Mouse (Mus musculus) ovary, postnatal 10 days (tissue): Measurements from ENCODE around the gene Gm960.
A peak's percentile ranks its signal among the peaks of the same experiment; 100 is the strongest.

ENCODE experiments used
- DNase-seq: peaks from one replicate; pipeline ENCODE4 v3.0.0; 2022; ENCODE audit warnings: low spot score

The Gm960 gene

DNA sequence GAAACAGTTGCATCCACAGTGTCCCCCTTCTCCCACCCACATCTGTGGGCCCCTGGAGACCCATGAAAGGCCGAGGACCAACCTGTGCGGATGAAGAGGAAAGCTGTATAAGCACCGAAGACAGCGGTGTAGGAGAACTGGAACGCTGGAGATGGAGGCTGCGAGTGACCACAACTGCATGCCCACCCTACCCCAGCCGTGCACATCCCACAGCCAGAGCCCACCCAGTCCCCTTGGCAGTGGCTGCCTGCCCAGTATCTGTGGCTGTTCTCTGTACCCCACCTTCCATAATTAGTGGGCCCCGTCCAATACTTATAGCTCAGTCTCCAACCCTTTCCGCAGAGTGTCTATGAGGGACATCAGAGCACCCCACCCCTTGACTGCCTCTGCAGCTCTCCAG lies 75.0 kb downstream of the Gm960 start:
- DNase-seq = no peak

DNA sequence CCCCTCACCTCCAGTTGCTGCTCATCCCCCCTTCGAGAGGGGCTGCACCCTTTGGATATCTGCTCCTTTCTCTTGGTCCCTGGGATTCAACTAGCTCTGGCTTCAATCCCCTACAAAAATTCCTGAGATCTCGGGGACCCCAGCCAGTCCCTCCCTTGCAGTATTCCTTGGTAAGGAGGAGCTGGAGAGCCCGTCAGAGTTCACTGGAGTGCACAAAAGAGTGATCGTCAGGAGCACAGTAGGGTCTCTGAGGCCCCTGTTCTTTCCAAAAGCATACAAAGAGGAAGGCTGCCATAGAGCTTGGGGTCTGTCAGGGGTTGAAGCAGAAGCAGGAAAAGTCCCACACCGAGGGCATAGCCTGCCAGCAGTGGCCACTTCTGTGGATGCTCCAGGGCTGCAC lies 75.7 kb downstream of the Gm960 start:
- no peak for DNase-seq

DNA sequence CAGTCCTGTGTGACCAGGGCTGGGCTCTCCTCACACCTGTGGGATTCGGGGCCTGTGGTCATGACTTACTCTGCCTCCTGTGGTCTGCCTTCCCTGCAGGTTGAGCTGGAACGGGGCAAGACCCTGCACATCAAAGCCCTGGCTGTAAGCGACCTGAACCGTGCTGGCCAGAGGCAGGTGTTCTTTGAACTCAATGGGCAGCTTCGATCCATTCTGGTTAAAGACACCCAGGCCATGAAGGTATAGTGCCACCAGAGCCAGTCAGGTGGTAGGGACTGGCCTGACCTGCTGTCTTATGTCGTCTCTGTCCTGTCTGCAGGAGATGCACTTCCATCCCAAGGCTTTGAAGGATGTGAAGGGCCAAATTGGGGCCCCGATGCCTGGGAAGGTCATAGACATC lies 77.7 kb downstream of the Gm960 start:
- no peak for DNase-seq

DNA sequence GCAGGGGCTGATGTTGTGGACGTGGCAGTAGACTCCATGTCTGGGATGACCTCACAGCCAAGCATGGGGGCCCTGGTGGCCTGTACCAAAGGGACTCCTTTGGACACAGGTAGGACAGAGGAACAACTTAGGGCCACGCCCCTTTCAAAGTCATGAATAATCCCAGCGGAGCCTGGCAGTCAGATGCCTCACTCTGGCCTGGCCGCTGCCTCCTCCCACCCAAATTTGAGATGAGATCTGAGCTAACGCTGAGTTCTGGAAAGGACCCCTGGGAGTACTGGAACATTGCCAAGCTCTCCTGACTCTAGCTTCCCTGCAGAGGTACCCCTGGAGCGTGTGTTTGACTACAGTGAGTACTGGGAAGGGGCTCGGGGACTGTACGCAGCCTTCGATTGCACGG lies 79.0 kb downstream of the Gm960 start:
- DNase-seq = no peak

DNA sequence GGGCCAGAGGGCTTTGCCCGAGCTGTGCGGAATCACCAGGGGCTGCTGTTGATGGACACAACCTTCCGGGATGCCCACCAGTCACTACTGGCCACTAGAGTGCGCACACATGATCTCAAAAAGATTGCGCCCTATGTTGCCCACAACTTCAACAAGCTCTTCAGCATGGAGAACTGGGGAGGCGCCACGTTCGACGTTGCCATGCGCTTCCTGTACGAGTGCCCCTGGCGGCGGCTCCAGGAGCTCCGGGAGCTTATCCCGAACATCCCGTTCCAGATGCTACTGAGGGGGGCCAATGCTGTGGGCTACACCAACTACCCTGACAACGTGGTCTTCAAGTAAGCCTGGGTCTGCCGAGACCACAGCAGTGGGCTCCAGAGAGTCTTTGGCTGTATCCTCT lies 80.3 kb downstream of the Gm960 start:
- no peak for DNase-seq

DNA sequence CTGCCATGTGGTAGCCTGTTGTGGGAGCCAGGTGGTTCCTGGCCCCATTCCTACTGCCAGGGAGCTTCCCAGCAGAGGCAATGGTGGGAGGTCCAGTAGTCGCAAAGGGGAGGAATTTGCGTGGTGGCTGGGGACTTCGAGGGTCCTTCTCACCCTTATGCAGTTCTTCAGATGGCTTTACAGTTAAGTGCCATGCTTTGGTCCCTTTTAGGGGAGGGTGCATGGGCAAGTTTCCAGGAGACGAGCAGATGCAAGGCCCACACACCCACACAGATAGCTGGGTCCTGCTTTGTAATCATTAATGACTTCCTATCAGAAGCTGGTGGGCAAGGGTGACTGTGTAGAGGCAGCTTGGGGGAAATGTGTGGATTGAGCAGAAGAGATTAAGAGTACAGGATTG lies 81.9 kb downstream of the Gm960 start:
- no peak for DNase-seq

DNA sequence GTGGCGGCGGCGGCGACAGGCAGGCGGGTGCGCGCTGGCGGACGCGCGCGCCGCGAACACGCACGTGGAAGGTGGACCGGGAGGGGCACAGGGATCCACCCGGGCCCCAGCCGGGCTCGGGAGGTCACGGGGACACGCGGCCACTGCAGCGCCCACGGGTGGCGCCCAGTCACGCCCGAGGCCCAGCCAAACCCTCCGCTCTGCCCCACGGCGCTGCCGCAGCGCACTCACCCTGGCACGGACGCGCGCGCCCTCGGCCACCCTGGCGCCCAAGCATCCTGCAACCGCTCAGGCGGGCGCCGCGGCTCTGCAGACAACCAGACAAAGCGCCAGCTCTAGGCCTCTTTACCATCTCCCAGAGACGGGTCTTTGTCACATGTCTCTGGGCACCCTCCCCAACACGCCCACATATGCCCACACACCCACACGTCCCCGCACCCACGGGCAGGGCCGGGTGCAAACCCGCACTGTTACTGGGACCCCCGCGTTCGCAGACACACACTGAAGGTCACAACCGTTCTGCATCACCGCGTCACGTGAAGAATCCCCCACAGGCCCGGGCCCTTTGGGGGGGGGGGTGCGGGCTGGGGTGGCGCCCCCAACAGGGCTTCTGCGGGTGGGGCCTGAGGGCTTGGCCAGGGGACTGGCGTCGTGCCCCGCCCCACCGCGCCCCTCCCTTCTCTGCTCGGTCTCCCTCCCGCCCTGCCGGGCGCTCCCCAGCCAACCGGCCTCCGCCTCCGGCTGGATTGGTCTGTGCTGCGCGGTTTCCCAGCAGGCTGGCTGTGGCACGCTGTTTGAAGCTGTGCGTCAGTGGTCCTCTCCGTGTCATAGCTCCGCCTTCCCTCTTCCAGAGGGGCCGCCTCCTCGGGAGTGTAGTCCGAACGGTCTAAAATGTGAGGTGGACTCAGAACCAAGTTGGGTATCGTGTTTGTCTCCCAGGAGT lies 83.0 kb downstream of the Gm960 start, which contains the start of gene Lrfn4:
TSS of gene Lrfn4 (minus strand) at position 517 of the 943 bp plus-strand sequence.
- peak; percentile 52 for DNase-seq

DNA sequence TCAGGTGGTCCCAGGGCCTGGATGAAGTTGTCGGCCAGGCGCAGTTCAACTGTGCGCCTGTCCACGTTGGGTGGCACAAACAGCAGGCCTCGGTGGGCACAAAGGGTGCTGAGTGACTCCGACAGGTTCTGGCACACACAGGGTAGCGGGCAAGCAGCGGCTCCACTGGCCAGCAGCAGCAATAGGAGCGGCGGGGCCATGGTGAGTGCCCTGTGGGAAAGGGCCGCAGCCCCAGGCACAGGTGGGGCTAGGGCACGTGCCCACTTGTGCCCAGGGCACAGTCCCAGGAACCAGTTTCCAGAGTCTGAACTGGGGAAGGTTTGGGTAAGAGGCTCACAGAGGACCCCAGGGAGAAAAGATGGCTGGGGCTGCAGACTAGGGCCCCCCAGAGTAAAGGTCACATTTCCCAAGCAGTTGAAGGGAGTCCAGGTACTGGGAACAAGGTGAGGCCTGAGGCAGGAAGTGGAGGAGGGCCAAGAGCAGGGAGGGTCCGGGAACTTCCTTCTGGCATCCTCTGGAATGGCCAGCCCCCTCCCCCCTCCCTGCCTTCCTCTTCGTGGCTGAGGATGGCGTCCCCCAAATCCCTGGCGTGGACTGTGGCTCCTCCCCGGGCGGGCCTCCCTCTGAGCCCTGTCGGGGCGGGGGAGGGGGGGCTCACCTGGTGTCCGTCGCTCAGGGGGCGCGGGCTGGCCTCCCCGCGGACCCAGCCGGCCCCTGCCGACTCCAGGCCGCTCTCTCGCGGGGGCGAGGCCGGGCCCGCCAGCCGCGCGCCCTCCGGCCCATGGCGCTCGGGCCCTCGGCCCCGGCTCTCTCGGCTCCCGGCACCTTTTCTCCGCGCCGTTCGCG lies 83.9 kb downstream of the Gm960 start:
- no peak for DNase-seq

DNA sequence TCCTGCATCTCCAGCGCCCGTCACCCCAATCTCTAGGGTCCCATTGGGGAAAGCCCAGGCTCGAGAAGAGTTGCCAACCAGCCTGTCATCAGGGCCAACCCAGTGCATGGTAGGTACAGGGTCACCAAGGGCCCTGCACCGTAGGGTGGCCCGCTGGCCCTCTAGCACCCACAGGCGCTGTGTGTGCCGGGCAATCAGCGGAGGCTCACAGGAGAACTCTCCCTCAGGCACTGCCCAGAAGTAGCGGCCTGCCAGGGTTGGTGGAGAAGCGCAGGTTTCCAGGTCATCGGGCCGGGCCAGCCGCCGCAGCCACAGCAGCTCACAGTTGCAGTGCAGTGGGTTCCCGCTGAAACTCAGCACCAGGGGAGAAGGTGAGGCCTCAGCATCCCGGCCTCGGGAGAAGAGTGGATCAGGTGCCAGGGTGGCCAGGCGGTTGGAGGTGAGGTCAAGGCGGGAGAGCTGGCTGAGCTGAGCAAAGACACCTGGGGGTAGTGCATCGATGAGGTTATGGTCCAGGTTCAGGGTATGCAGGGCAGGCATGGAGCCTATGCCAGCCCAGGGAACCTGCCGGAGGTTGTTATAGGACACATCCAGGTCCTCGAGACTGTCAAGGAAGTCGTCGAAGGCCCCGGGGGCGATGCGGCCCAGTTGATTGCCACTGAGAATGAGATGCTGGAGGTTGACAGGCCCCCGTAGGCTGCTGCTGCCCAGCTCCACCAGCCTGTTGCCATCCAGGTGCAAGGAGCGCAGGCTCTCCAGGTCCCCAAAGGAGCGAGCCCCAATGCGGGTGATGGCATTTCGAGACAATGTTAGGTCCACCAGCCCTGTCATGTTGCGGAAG lies 84.8 kb downstream of the Gm960 start:
- DNase-seq = no peak

DNA sequence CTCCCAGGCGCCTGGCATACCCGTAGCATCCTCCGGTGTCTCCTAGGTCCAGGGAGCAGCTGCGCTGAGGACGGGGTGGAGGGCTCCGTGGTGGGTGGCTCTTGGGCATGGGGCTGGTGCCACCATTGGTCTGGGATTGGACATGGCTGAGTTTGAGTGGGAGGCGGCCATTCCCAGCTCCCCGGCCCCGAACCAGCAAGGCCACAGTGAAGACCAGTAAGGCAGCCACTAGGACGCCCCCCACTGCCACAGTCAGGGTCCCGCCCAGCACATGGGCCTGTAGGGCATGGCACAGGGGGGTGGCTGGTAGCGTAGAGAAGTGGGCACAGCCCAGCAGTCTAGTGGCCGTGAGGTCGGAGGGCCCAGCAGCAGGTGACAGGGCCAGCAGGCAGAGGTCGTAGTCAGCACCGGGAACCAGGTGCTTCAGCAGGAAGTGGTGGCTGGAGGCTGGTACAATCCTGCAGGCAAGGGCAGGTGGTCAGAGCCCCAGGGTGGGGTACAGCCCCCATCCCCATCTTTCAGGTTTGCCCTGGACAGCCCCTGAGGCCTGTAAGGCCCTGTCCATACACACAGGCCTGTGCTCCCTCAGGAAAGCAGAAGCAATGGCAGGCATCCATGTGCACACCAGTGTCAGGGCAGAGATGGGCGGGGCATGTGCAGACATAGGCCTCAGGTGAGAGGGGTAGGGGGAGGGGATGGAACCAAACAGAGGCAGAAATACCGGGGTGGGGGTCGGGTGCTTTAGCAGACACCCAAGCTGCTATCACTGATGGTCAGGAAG lies 86.1 kb downstream of the Gm960 start:
- DNase-seq = no peak

DNA sequence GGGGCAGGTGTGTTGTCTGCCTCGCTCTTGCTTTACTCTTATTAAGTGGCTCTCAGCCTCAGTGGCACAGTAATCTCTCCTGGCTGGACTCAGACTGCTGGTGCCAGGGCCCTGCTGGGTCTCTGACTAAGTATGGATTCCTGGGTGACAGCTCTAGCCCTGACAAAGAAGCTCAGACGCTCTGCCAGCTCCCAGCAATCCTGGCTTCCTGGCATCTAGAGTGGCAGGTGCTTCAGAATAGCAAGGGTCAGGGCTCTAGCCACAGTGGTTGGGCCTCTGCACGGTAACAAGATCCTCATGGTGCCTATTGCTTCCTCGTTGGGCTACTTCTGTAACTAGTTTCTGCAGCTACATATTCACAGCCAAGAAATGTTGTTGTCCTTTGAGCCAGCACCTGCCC lies 88.4 kb downstream of the Gm960 start:
- no peak for DNase-seq

DNA sequence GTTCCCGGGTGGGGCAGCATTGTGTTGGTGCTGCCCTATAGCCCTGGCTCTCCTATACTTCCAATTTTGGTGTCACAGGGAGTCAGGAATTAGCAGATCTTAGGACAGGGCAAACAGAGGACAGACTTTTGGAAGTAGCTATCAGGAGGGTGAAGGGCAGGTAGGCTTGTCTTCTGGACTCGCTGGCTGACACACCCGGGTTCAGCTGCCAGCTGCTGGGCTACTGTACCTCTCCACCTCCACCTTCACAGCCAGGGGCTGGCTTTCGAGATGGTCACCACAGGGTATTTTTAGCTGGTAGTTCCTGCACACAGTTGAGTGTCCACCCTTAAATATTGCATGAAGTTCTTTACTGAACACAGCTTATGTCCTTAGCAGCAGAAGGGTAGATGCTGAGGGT lies 90.0 kb downstream of the Gm960 start:
- no peak for DNase-seq

DNA sequence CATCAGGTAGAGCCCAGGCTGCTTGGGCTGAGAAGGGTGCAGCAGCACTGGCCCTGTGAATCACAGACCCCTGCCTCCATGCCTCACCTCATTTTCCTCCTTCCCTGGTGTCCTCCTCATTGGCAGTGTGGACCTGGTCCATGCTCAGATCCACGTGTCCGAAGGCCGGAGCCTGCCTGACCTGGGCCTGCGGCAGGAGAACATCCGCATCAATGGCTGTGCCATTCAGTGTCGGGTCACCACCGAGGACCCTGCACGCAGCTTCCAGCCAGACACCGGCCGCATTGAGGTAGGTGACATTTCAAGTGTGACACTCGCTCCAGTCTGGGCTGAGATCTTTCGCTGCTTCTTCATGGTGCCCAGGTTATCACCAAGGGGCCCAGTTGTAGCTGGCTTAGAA lies 91.1 kb downstream of the Gm960 start:
- no peak for DNase-seq

DNA sequence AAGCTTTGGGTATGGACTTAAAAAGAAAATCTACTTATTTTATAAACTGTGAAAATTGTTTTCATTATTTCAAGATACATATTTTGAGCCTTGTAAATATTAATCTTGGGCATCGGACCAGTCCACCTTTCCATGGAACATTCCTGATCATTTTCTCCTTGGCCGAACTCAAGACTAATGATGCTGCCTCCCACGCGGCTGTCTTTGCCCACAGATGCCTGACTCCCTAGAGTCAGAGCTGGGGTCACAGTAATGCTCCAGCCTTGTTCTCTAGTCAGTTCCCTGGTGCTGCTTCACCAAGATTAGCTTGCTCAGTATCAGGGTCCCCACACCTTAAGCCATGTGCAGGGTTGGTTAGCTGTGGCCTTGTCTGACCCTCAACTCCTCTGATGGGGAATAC lies 92.8 kb downstream of the Gm960 start:
- DNase-seq = no peak

DNA sequence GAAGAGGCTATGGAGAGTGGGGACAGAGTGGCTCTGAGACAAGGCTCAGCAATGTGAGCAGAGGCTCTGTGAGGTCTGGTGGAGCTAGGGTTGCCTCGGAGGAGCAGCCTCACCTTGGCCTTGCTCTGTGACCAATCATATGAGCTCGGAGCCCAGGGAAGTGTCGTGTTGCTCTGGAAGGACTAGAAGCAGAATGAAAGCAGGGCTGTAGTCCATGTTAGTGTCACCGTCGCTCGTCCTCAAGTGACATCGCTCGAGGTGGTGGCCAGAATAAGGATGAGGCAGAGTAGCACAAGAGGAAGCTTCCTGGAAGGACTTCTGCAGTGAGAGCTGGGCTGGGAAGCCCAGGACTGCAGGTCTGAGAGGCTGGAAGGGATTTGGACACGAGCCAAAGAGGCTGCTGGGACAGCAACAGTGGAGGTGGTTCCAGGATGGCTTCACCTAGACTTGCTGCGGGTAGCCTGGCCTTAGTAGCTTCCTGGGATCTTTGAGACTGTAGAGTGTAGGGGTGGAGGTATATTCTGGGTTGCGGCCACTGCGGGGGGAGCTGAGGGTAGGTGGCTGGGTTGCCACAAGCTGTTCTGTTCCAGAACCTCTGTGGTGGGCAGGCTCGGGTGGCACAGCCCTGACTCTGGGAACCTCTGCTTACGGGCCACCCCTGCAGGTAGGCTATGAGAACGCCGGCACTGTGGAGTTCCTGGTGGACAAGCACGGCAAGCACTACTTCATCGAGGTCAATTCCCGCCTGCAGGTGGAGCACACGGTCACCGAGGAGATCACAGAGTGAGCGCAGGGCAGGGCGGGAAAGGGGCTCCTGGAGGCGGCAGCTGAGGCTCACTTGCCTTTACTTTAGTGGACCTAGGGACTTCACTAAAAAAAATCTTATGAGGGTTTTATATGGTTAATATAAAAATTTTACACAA lies 94.4 kb downstream of the Gm960 start:
- DNase-seq = no peak

DNA sequence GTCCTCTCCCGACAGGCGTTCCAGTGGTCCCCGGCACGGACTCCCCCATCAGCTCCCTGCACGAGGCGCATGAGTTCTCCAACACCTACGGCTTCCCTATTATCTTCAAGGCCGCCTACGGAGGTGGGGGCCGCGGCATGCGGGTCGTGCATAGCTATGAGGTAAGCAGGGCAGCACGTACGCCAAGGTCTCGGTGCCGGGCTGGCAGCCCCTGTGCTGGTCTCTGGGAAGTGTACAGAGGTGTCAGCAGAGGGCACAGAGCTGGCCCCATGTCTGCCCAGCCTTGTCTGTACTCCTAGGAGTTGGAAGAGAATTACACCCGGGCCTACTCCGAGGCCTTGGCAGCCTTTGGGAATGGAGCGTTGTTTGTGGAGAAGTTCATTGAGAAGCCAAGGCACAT lies 96.0 kb downstream of the Gm960 start:
- no peak for DNase-seq

DNA sequence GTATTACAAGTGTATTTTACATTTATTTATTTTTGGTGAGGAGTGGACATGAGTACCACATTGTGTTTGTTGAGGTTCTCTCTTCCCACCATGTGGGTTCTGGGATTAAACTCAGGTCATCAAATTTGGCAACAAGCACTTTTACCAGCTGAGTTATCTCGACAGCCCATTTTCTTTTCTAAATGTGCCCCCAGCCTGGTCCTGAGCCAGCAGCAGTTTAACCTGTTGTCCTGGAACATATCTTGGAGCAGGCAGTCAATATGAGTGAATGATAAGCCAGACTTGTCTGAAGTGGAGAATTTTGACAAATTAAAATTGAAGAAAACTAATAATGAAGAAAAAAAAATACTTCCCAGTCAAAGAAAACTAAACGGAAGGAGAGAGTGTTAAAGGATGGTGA lies 102.4 kb downstream of the Gm960 start:
- no peak for DNase-seq

DNA sequence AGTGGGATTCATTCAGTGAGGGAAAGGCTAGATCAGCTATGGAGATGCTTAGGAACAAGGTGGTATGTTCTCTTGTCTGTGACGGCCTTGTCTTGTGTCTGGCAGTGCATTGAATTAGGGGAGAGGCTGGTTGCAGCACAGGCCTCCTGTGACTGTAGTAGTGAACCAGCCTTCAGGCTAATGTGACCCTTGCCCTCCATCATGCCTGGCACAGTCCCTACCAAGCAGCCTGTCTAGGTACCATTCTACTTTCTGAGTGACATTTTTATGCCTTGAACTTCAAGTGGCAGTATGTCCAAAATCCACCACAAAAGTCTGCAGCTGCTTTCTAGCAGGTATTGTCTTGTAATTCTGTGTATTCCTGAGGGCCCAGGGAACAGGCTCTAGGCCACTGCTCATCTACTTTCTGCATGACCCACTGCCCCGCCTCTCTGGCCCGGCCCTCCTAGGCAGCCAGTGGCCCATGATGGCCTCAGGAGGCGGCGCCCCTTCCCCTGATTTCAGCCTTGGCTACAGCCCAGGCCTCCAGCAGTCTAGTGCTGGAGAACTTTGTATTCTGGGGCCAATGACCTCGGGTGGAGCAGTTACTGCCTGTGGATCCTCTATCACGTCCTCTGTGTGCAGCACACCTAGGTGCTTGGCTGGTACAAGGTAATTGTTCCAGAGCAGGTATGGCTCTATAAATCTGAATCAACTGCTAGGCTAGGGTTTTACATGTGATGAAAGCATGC lies 104.5 kb downstream of the Gm960 start:
- DNase-seq = no peak

DNA sequence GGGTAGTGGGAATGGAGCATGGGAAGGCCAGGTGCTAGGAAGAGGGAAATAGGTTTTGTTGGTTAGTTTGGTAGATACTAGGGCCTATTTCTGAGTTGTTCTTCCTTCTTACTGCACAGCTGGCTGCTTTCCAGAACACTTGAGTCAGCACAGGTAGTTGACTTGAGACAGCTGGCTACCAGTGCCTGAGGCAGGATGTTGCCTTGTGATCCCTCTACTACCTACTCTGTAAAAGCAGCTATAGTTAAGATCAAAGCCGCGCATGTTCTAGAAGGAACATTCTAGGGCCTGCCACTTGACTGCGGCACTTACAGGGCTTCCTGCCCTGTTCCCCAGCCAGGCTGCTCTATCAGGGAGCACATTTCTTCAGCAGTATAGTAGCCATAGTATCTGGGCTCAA lies 108.4 kb downstream of the Gm960 start:
- no peak for DNase-seq

DNA sequence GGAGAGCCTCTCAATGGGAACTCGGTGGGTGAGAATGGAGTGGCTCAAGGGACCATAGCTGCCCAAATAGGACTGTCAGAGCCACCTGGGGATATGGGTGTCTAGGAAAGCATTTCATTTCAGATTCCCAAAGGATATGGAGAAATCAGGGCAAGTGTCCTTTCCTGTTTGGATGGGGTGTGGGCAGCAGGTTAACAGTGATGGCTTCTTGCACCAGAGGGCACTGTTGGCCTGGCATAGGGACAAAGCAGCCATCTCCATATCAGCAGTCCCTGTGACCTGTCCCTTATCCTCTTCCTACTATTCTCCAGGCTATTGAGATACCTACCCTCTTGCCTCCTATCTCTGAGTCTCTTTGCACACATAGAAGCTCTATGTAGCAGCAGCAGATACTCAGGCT lies 109.4 kb downstream of the Gm960 start:
- no peak for DNase-seq
